Mouse (Mus musculus): Measurements from ENCODE around the gene Ift88. TPM values are rescaled to one million over a fixed set of nuclear protein-coding genes. Genes with fewer than 3 reads are reported as not detected.

Gene Ift88
- polyA plus RNA-seq, 1 experiment, result 0.11 TPM

GRCm38 (mm10) chr14:57395470-57395869 lies 28.4 kb upstream of the Ift88 start:
- H3K4me1 ChIP-seq, result peaks cover 34% of the 10 kb centered on the region
- no peaks in the 10 kb centered on the region for H3K9me3 ChIP-seq
- H3K4me3 ChIP-seq (replicated peaks), result no peak overlapping the region
- peaks cover 12% of the 10 kb centered on the region for H3K27me3 ChIP-seq (replicated peaks)
- TF ChIP-seq FLI1 (IDR thresholded peaks at IDR 0.05; ENCODE audit: low read length), result no peak
- no peak for TF ChIP-seq GATA1 (IDR thresholded peaks at IDR 0.05; ENCODE audit: borderline replicate concordance, low read length)
- no peaks in the 10 kb centered on the region for H3K36me3 ChIP-seq (replicated peaks; ENCODE audit: low read length)

GRCm38 (mm10) chr14:57397221-57397620 lies 26.6 kb upstream of the Ift88 start:
- no peak for TF ChIP-seq GATA1 (IDR thresholded peaks at IDR 0.05; ENCODE audit: borderline replicate concordance, low read length)
- TF ChIP-seq FLI1 (IDR thresholded peaks at IDR 0.05; ENCODE audit: low read length), result no peak
- H3K4me3 ChIP-seq (replicated peaks), result no peak overlapping the region
- H3K9me3 ChIP-seq, result peaks cover 7% of the 10 kb centered on the region
- H3K4me1 ChIP-seq, result peaks cover 27% of the 10 kb centered on the region
- peaks cover 23% of the 10 kb centered on the region for H3K27me3 ChIP-seq (replicated peaks)
- H3K36me3 ChIP-seq (replicated peaks; ENCODE audit: low read length), result no peaks in the 10 kb centered on the region

GRCm38 (mm10) chr14:57398065-57398757 lies 25.7 kb upstream of the Ift88 start, which contains the start of gene Cryl1:
Gene Cryl1, minus strand, starts transcription at chr14:57398529.
- TF ChIP-seq GATA1 (IDR thresholded peaks at IDR 0.05; ENCODE audit: borderline replicate concordance, low read length), result no peak
- TF ChIP-seq FLI1 (IDR thresholded peaks at IDR 0.05; ENCODE audit: low read length), result no peak
- H3K9me3 ChIP-seq, result peaks cover 10% of the 10 kb centered on the region
- peak within 1 kb of the TSS; percentile 95 for H3K4me3 ChIP-seq (replicated peaks)
- no peaks in the 10 kb centered on the region for H3K36me3 ChIP-seq (replicated peaks; ENCODE audit: low read length)
- peaks cover 28% of the 10 kb centered on the region for H3K27me3 ChIP-seq (replicated peaks)
- peaks cover 25% of the 10 kb centered on the region for H3K4me1 ChIP-seq

- Histone ChIP-seq H3K4me1 (peaks cover 25% of the 10 kb centered on the region), H3K9me3 (peaks cover 10% of the 10 kb centered on the region), H3K36me3 (replicated peaks; ENCODE audit: low read length) (no peaks in the 10 kb centered on the region), H3K4me3 (replicated peaks) (peak overlapping the region; percentile 95), H3K27me3 (replicated peaks) (peaks cover 29% of the 10 kb centered on the region)
- TF ChIP-seq GATA1 (IDR thresholded peaks at IDR 0.05; ENCODE audit: borderline replicate concordance, low read length) (no peak), FLI1 (IDR thresholded peaks at IDR 0.05; ENCODE audit: low read length) (no peak)
These were observed 24.9 kb upstream of the Ift88 start for GRCm38 (mm10) chr14:57398813-57399427.

- peaks cover 24% of the 10 kb centered on the region for H3K4me1 ChIP-seq
- TF ChIP-seq GATA1 (IDR thresholded peaks at IDR 0.05; ENCODE audit: borderline replicate concordance, low read length), result no peak
- TF ChIP-seq FLI1 (IDR thresholded peaks at IDR 0.05; ENCODE audit: low read length), result no peak
- no peaks in the 10 kb centered on the region for H3K36me3 ChIP-seq (replicated peaks; ENCODE audit: low read length)
- H3K4me3 ChIP-seq (replicated peaks), result no peak overlapping the region
- peaks cover 26% of the 10 kb centered on the region for H3K27me3 ChIP-seq (replicated peaks)
- H3K9me3 ChIP-seq, result peaks cover 10% of the 10 kb centered on the region
These were observed 21.0 kb upstream of the Ift88 start for GRCm38 (mm10) chr14:57402815-57403214.

GRCm38 (mm10) chr14:57407039-57407987 lies 16.5 kb upstream of the Ift88 start:
- no peaks in the 10 kb centered on the region for H3K36me3 ChIP-seq (replicated peaks; ENCODE audit: low read length)
- peaks cover 9% of the 10 kb centered on the region for H3K27me3 ChIP-seq (replicated peaks)
- no peak overlapping the region for H3K4me3 ChIP-seq (replicated peaks)
- H3K9me3 ChIP-seq, result peaks cover 2% of the 10 kb centered on the region
- H3K4me1 ChIP-seq, result peaks cover 6% of the 10 kb centered on the region; the same call in 1 of the 2 replicates
- TF ChIP-seq FLI1 (IDR thresholded peaks at IDR 0.05; ENCODE audit: low read length) (no peak), GATA1 (IDR thresholded peaks at IDR 0.05; ENCODE audit: borderline replicate concordance, low read length) (no peak)

- no peak overlapping the region for H3K4me3 ChIP-seq (replicated peaks)
- no peak for TF ChIP-seq GATA1 (IDR thresholded peaks at IDR 0.05; ENCODE audit: borderline replicate concordance, low read length)
- no peak for TF ChIP-seq FLI1 (IDR thresholded peaks at IDR 0.05; ENCODE audit: low read length)
- no peaks in the 10 kb centered on the region for H3K9me3 ChIP-seq
- peaks cover 6% of the 10 kb centered on the region; the same call in 1 of the 2 replicates for H3K4me1 ChIP-seq
- no peaks in the 10 kb centered on the region for H3K36me3 ChIP-seq (replicated peaks; ENCODE audit: low read length)
- H3K27me3 ChIP-seq (replicated peaks), result peaks cover 6% of the 10 kb centered on the region
These were observed 15.8 kb upstream of the Ift88 start for GRCm38 (mm10) chr14:57408100-57408499.

GRCm38 (mm10) chr14:57409106-57409505 lies 14.8 kb upstream of the Ift88 start:
- H3K4me1 ChIP-seq, result peaks cover 6% of the 10 kb centered on the region; the same call in 1 of the 2 replicates
- peaks cover 4% of the 10 kb centered on the region for H3K27me3 ChIP-seq (replicated peaks)
- H3K36me3 ChIP-seq (replicated peaks; ENCODE audit: low read length), result no peaks in the 10 kb centered on the region
- TF ChIP-seq FLI1 (IDR thresholded peaks at IDR 0.05; ENCODE audit: low read length), result no peak
- no peak for TF ChIP-seq GATA1 (IDR thresholded peaks at IDR 0.05; ENCODE audit: borderline replicate concordance, low read length)
- no peaks in the 10 kb centered on the region for H3K9me3 ChIP-seq
- no peak overlapping the region for H3K4me3 ChIP-seq (replicated peaks)

- no peaks in the 10 kb centered on the region for H3K9me3 ChIP-seq
- no peaks in the 10 kb centered on the region for H3K36me3 ChIP-seq (replicated peaks; ENCODE audit: low read length)
- no peak for TF ChIP-seq GATA1 (IDR thresholded peaks at IDR 0.05; ENCODE audit: borderline replicate concordance, low read length)
- no peak for TF ChIP-seq FLI1 (IDR thresholded peaks at IDR 0.05; ENCODE audit: low read length)
- peaks cover 5% of the 10 kb centered on the region for H3K27me3 ChIP-seq (replicated peaks)
- H3K4me1 ChIP-seq, result peaks cover 6% of the 10 kb centered on the region; the same call in 1 of the 2 replicates
- no peak overlapping the region for H3K4me3 ChIP-seq (replicated peaks)
These were observed 11.7 kb upstream of the Ift88 start for GRCm38 (mm10) chr14:57412166-57412565.

Data from megakaryocyte, embryonic 14.5 days (primary cell).